Mouse (Mus musculus) cortical plate, adult 2 months (tissue): Measurements from ENCODE around the gene Mad2l1bp. TPM values are rescaled to one million over a fixed set of nuclear protein-coding genes. Genes with fewer than 3 reads are reported as not detected.

ENCODE experiments used
- H3K27ac ChIP-seq: fragments of 200-500 bp; 2 replicates; pipeline ENCODE4 v1.5.1; 2012; ENCODE audit warnings: low read length, control low read depth, inconsistent platforms; ENCODE audit not compliant: insufficient read depth
- H3K4me1 ChIP-seq: fragments of 200-500 bp; 2 replicates; pipeline ENCODE4 v1.6.1; 2011; ENCODE audit warnings: low read length; ENCODE audit not compliant: control insufficient read depth, insufficient read depth
- H3K4me3 ChIP-seq: fragments of 200-500 bp; 2 replicates; pipeline ENCODE4 v1.5.1; 2011; ENCODE audit warnings: mild to moderate bottlenecking, low read length, control low read depth; ENCODE audit not compliant: insufficient read depth
- CTCF ChIP-seq: fragments of 200-500 bp; IDR thresholded peaks from 2 replicates; pipeline ENCODE4 v1.5.1; 2011; ENCODE audit warnings: mild to moderate bottlenecking, control low read depth, low read length; ENCODE audit not compliant: insufficient read depth; ENCODE audit errors: extremely low read depth
- POLR2A ChIP-seq: fragments of 200-500 bp; IDR thresholded peaks from 2 replicates; pipeline ENCODE4 v1.6.1; 2011; ENCODE audit warnings: mild to moderate bottlenecking, low read length, control low read depth; ENCODE audit not compliant: insufficient read depth; ENCODE audit errors: extremely low read depth
- polyA plus RNA-seq: library from polyadenylated mRNA; depleted of rRNA; stranded (reverse); fragments of >200 nt; gene quantifications from 2 replicates; pipeline ENCODE4 v1.2.3, GENCODE M21; 2012

Mad2l1bp gene
- polyA plus RNA-seq, 1 experiment, result 17.6 TPM

DNA sequence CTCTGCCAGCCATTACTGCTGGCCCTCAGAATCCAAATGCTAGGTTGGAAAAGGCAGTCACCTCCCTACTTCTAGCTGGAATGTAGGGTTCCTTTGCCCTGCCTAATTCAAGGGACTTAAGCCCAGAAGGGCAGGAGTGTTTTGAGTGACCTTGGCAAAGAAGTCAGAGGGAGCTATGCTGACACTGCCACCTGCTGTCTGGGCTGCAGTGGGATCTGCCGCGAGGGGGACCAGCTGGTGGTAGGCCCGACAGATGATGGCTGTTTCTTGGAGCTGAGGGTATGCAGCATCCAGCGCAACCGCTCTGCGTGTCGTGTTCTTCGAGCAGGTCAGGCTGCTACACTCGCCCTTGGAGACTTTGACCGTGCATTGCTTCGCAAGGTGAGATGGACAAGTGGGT is 13.7 kb upstream of the Mad2l1bp start:
- H3K27ac ChIP-seq, result no peak overlapping the region
- TF ChIP-seq POLR2A (no peak), CTCF (0 out of 2 replicates have a peak, but pooled peaks have one; percentile 20)
- H3K4me3 ChIP-seq, result no peak overlapping the region
- no peaks in the 10 kb centered on the region for H3K4me1 ChIP-seq

DNA sequence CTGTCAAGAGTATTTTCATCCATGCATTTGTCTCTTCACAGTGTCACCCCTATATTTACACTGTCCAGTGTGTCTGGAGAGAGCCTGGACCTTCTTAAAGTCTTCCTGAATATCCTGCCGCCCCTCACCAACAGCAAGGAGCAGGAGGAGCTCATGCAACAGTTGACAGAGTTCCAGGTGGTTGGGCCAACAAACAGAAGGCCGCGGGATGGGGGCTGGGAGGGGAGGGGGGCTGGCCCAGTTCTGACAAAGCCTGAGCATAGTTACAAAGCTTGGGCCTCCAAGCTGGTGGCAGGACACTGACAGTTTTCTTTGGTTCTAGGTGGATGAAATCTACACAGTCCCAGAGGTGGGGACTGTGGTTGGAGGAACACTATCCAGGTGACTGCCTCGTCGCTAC is 12.9 kb upstream of the Mad2l1bp start:
- H3K4me3 ChIP-seq, result no peak overlapping the region
- TF ChIP-seq POLR2A, result no peak
- H3K27ac ChIP-seq, result no peak overlapping the region
- no peaks in the 10 kb centered on the region for H3K4me1 ChIP-seq

DNA sequence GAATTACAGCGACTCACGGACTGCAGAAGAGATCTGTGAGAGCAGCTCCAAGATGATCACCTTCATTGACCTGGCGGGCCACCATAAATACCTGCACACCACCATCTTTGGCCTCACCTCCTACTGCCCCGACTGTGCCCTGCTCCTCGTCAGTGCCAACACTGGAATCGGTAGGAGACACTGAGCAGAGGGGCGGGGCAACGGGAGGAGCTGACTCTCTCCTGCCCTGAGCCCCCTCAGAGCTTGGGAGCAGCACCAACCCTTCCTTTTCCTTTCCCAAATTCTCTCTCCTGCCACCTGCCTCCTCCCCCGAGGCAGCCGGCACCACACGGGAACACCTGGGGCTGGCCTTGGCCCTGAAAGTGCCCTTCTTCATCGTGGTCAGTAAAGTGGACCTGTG is 12.1 kb upstream of the Mad2l1bp start:
- no peak overlapping the region for H3K27ac ChIP-seq
- TF ChIP-seq CTCF (no peak), POLR2A (no peak)
- no peaks in the 10 kb centered on the region for H3K4me1 ChIP-seq
- H3K4me3 ChIP-seq, result no peak overlapping the region

DNA sequence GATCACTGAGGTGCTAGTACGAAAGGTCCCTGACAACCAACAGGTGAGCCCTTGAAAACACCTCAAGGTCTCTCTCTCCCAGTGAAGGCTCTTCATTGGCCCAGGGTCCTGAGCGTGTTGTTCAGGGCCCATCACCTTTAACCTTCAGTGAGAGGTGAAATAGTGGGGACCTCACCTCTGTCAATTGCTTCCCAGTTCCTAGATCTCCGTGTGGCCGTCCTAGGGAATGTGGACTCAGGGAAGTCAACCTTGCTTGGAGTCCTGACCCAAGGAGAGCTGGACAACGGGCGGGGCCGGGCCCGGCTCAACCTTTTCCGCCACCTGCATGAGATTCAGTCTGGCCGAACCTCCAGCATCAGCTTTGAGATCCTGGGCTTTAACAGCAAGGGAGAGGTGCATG is 11.4 kb upstream of the Mad2l1bp start:
- TF ChIP-seq POLR2A, result no peak
- no peak for TF ChIP-seq CTCF
- Histone ChIP-seq H3K27ac (no peak overlapping the region), H3K4me3 (no peak overlapping the region), H3K4me1 (no peaks in the 10 kb centered on the region; the same call in 1 of the 2 replicates)

DNA sequence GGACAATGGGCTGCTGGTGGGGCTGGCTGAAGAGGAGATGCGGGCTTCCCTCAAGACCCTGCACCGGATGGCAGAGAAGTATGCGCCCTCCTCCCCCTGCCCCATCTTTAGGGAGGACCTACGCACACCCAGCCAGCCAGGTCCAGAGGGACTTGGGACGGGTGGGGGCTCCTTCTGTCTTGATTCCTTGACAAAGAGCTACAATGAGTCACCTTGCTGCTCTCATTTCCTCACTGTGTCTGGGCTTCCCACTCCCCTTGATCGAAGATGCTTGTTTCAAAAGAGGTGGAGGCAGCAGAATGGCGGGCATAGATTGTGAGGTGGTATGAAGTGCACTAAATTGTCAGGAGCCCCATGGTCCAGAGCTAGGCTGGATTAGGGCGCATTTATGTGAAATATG is 10.9 kb upstream of the Mad2l1bp start:
- TF ChIP-seq CTCF (no peak), POLR2A (no peak)
- Histone ChIP-seq H3K27ac (no peak overlapping the region), H3K4me1 (peaks cover 2% of the 10 kb centered on the region; the same call in 1 of the 2 replicates), H3K4me3 (no peak overlapping the region)

DNA sequence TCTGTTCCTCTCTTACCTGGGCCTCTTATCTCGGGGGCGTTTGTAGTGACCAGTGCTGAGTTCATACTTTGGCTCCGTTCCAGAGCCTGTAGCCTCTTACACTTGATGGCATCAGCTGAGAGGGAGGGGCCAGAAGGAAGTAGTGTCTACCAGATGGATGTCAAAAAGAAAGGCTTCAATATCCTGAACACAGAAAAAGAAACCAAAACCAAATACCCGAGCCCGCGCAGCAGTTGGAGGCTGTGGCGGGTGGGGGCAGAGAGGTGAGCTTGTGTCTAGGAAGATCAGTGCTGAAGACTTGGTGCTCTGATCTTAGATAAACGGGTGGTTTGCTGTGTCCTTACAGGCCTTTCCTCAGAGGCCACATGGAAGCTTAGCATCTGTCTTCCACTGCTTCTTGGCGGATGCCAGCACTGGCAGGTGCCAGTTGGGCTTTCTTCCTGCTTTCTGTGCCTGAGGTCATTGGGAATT is 9.6 kb upstream of the Mad2l1bp start:
- no peak overlapping the region for H3K27ac ChIP-seq
- H3K4me3 ChIP-seq, result no peak overlapping the region
- TF ChIP-seq CTCF (no peak), POLR2A (no peak)
- H3K4me1 ChIP-seq, result peaks cover 2% of the 10 kb centered on the region; the same call in 1 of the 2 replicates

DNA sequence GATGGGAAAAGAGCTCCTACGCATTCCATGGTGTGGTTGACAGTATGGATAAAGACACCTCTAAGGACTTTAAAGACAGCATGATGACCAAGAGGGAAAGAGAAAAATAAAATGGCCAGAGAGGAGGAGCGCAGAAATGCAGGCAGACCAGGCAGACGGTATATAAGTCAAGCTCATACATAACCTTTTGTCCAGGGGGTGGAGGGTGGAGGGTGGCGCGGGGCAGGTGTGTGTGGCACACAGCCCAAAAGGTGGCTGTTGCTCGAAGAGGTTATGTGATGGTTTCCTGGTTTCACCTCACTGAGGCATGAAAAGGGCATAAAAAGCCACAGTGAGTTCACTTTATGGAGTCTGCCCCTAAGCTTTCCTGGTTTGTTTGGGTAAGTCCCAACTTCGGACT is 9.2 kb upstream of the Mad2l1bp start:
- no peak for TF ChIP-seq CTCF
- TF ChIP-seq POLR2A, result no peak
- Histone ChIP-seq H3K27ac (no peak overlapping the region), H3K4me1 (peaks cover 2% of the 10 kb centered on the region; the same call in 1 of the 2 replicates), H3K4me3 (no peak overlapping the region)

DNA sequence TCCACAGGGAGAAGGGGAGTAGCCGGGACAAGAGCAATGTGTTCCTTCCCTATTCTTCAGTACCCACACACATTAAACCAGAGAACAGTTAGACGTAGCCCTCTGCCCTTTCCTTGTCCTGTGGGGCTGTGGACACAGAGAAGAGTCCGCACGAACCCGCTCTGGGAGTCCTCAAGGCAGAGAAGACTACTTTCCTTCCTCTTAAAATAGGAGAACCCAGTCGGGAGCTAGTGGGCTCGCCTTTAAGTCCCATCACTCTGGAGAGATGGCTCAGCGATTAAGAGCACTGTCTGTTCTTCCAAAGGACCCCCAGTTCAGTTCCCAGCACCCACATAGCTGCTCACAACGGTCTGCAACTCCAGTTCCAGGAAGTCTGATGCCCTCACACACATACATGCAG is 8.4 kb upstream of the Mad2l1bp start:
- TF ChIP-seq CTCF (no peak), POLR2A (no peak)
- H3K4me3 ChIP-seq, result peak overlapping the region; percentile 46
- no peak overlapping the region for H3K27ac ChIP-seq
- peaks cover 2% of the 10 kb centered on the region; the same call in 1 of the 2 replicates for H3K4me1 ChIP-seq

DNA sequence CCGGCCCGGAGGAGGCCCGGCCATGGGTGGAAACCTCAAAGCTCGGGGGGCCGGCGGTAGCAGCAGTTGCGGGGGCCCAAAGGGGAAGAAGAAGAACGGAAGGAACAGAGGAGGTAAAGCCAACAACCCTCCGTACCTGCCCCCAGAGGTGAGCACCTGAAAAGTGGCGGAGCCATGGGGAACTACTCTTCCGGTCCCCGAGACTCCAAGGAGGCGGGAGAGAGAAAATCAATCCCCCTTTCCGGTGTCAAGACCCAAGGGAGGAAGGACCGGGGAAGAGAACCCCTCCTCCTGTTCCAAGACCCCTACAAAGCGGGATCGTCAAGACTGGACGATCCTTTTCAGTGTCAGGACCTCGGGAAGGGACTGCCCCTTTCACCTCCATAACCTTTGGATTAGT is 7.8 kb upstream of the Mad2l1bp start:
- Histone ChIP-seq H3K4me1 (peaks cover 2% of the 10 kb centered on the region; the same call in 1 of the 2 replicates), H3K4me3 (peak overlapping the region; percentile 46), H3K27ac (no peak overlapping the region)
- no peak for TF ChIP-seq POLR2A
- no peak for TF ChIP-seq CTCF

DNA sequence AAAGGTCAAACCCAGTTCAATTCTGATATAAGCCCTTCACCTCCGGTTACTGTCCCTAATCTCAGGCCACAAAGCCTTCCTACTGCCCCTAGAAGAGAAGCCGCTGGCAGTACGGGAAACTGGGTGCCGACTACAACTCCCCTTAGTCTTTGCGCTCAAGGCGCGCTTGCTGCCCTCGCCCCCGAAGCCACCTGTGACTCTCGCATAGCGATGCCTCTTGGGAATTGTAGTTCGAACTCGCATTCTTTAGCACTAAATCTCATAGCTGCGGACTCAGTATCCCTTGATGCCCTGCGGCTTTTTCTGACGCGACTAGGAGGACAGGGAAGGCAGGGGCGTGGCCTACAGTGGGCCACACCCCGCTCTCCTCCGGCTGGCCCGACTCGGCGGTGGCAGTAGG is 7.3 kb upstream of the Mad2l1bp start, which contains the start of gene Gtpbp2:
Gene Gtpbp2 (plus strand): TSS at position 347 of the 400 bp plus-strand sequence.
- Histone ChIP-seq H3K4me3 (peak within 1 kb of the TSS; percentile 46), H3K4me1 (peaks cover 2% of the 10 kb centered on the region; the same call in 1 of the 2 replicates), H3K27ac (peak within 1 kb of the TSS; percentile 79)
- TF ChIP-seq CTCF (no peak), POLR2A (peak; percentile 95)

DNA sequence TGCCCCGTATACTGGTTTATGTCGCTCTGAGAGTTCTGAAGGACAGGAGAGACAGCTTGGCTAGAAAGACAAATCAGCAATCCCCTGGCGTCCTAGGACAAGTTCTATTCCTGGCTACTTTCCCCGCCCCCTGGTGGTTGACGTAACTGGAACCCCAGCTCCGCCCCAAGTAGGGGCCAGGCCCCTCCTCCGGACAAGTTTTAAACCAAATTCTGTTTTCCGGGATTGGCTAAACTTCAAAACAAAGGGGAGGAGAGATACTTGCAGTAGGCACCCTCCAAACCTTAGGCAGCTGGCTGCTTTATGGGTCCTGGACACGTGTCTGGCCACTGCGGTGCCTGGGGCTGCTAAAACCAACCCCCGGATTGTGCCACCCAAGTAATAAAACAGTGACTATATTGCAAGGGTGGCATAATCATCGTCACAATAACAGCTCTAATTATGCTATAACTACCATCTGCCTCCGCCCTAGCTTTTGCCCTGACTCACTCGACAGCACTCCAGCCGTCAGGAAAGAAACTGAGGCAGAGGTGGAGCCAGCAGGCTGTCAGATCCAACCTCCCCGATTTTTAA is 6.8 kb upstream of the Mad2l1bp start:
- TF ChIP-seq CTCF (no peak), POLR2A (peak; percentile 58; the same call in 1 of the 2 replicates)
- H3K27ac ChIP-seq, result peak overlapping the region; percentile 79

More for the DNA sequence above, 6.8 kb upstream of the Mad2l1bp start:
- Histone ChIP-seq H3K4me1 (peaks cover 2% of the 10 kb centered on the region; the same call in 1 of the 2 replicates), H3K4me3 (peak overlapping the region; percentile 46)
